ENCODE assay signal across 12 mouse cellular contexts in the genomic region with DNA sequence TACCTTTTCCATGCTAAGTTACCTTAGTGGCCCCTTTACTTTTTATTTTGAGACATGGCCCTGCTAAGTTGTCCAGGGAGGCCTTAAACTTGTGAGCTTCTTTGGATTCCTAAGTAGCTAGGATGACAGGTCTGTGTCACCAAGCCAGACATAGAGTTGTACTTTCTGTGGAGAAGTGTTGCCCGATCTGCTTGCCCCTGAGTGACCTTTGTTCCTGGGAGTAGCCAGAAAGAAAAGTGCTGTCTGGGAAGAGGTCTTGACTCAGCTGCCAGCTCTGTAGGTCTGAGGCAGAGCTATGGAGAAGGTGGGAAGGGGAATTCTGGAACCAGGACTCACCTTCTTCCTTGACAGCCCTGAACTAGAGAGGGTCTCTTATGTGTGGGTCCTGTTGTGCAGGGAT. TPM values are rescaled to one million over a fixed set of nuclear protein-coding genes. Genes with fewer than 3 reads are reported as not detected.
DNase-seq lines count a peak whose midpoint lies in the region; ATAC-seq lines count a peak whose summit lies in the region.
"Had no signal": no experiment of that assay in that cellular context is flagged by ENCODE, and none has a peak within 500 bp of the region (broad histone marks: within the 10 kb centered on the region; RNA-seq: fewer than 3 reads in every experiment).

No protein-coding gene starts in this region.

- H3K4me2 ChIP-seq in forebrain, embryonic 16.5 days (ENCODE audit: low read length): no peak overlapping the region
- no peak overlapping the region for H3K4me2 ChIP-seq in kidney, embryonic 14.5 days (replicated peaks; ENCODE audit: low read depth, low read length)
- H3K4me2 ChIP-seq in neural tube, embryonic 13.5 days: no peak overlapping the region
- H3K4me2 ChIP-seq in stomach, embryonic 16.5 days (ENCODE audit: low read depth, low read length): no peak overlapping the region

- no peak for DNase-seq in forebrain, embryonic 10.5 days (ENCODE audit: extremely low spot score, low spot score)
- peak; percentile 47 for DNase-seq in kidney, adult 11 months
- DNase-seq in neural tube, embryonic 10.5 days (ENCODE audit: extremely low spot score, low spot score): no peak
- no peak for DNase-seq in adipocyte (ENCODE audit: low spot score)

- 0 out of 2 replicates have a peak overlapping the region, but pooled peaks have one; percentile 40 for H3K27ac ChIP-seq in forebrain, embryonic 10.5 days
- no peak overlapping the region for H3K27ac ChIP-seq in forebrain, embryonic 16.5 days (ENCODE audit: low read length)
- H3K27ac ChIP-seq in kidney, embryonic 14.5 days (ENCODE audit: low read depth, low read length): no peak overlapping the region
- no peak overlapping the region for H3K27ac ChIP-seq in neural tube, embryonic 13.5 days (replicated peaks)
- no peak overlapping the region for H3K27ac ChIP-seq in stomach, embryonic 16.5 days (ENCODE audit: low read length)

- no peak for ATAC-seq in forebrain, embryonic 16.5 days
- ATAC-seq in kidney, embryonic 14.5 days (ENCODE audit: low FRiP score, low TSS enrichment): no peak
- no peak for ATAC-seq in neural tube, embryonic 13.5 days (ENCODE audit: low read depth)
- no peak for ATAC-seq in stomach, embryonic 16.5 days (ENCODE audit: insufficient read depth, low FRiP score)
- ATAC-seq: activated CD4-positive, CD25-positive, alpha-beta regulatory T cell, adult 4 months had no signal

- WGBS in forebrain, embryonic 10.5 days: 69% methylated on average over 1 of the region's 1 CpGs
- 59% methylated on average over 1 of the region's 1 CpGs for WGBS in forebrain, embryonic 16.5 days
- WGBS in kidney, embryonic 14.5 days: 13% methylated on average over 1 of the region's 1 CpGs
- 46% methylated on average over 1 of the region's 1 CpGs for WGBS in neural tube, embryonic 13.5 days
- 29% methylated on average over 1 of the region's 1 CpGs for WGBS in stomach, embryonic 16.5 days

- H3K4me1 ChIP-seq in forebrain, embryonic 10.5 days: peaks cover 70% of the 10 kb centered on the region
- H3K4me1 ChIP-seq in forebrain, embryonic 16.5 days (replicated peaks; ENCODE audit: control insufficient read depth, insufficient read depth, low read length): peaks cover 47% of the 10 kb centered on the region
- peaks cover 36% of the 10 kb centered on the region for H3K4me1 ChIP-seq in kidney, embryonic 14.5 days (ENCODE audit: control insufficient read depth, insufficient read depth, low read length)
- H3K4me1 ChIP-seq in neural tube, embryonic 13.5 days (replicated peaks): peaks cover 77% of the 10 kb centered on the region
- peaks cover 38% of the 10 kb centered on the region for H3K4me1 ChIP-seq in stomach, embryonic 16.5 days (ENCODE audit: control insufficient read depth, insufficient read depth, low read length)

- peaks cover 6% of the 10 kb centered on the region for H3K36me3 ChIP-seq in forebrain, embryonic 10.5 days (replicated peaks)
- no peaks in the 10 kb centered on the region for H3K36me3 ChIP-seq in forebrain, embryonic 16.5 days (ENCODE audit: control insufficient read depth, insufficient read depth)
- H3K36me3 ChIP-seq in kidney, embryonic 14.5 days (ENCODE audit: control insufficient read depth, insufficient read depth, low read length): no peaks in the 10 kb centered on the region
- H3K36me3 ChIP-seq in neural tube, embryonic 13.5 days: 0 out of 2 replicates have a peak, but pooled peaks cover under 1% of the 10 kb centered on the region
- no peaks in the 10 kb centered on the region for H3K36me3 ChIP-seq in stomach, embryonic 16.5 days (ENCODE audit: control insufficient read depth, insufficient read depth, low read length)
- H3K36me3 ChIP-seq: lung, embryonic 15.5 days had no signal

- no peak overlapping the region for H3K4me3 ChIP-seq in forebrain, embryonic 10.5 days
- no peak overlapping the region for H3K4me3 ChIP-seq in forebrain, embryonic 16.5 days (replicated peaks; ENCODE audit: low read length)
- no peak overlapping the region for H3K4me3 ChIP-seq in kidney, embryonic 14.5 days (ENCODE audit: low read length)
- no peak overlapping the region for H3K4me3 ChIP-seq in neural tube, embryonic 13.5 days
- H3K4me3 ChIP-seq in stomach, embryonic 16.5 days (replicated peaks; ENCODE audit: low read length): no peak overlapping the region
- H3K4me3 ChIP-seq: lung, embryonic 15.5 days had no signal

- H3K9me3 ChIP-seq in forebrain, embryonic 10.5 days: no peaks in the 10 kb centered on the region
- no peaks in the 10 kb centered on the region for H3K9me3 ChIP-seq in forebrain, embryonic 16.5 days (ENCODE audit: control insufficient read depth, low read length)
- H3K9me3 ChIP-seq in kidney, embryonic 14.5 days (ENCODE audit: control insufficient read depth, low read length): no peaks in the 10 kb centered on the region
- no peaks in the 10 kb centered on the region for H3K9me3 ChIP-seq in neural tube, embryonic 13.5 days
- H3K9me3 ChIP-seq in stomach, embryonic 16.5 days (replicated peaks; ENCODE audit: control insufficient read depth, low read length): no peaks in the 10 kb centered on the region
- H3K9me3 ChIP-seq: lung, embryonic 15.5 days had no signal

- H3K27me3 ChIP-seq in forebrain, embryonic 10.5 days (ENCODE audit: poor library complexity, severe bottlenecking): no peaks in the 10 kb centered on the region
- no peaks in the 10 kb centered on the region for H3K27me3 ChIP-seq in forebrain, embryonic 16.5 days (replicated peaks; ENCODE audit: control insufficient read depth, insufficient read depth, low read length)
- no peaks in the 10 kb centered on the region for H3K27me3 ChIP-seq in kidney, embryonic 14.5 days (ENCODE audit: control insufficient read depth, insufficient read depth, low read length)
- H3K27me3 ChIP-seq in neural tube, embryonic 13.5 days: no peaks in the 10 kb centered on the region
- H3K27me3 ChIP-seq in stomach, embryonic 16.5 days (ENCODE audit: control insufficient read depth, insufficient read depth, low read length): no peaks in the 10 kb centered on the region
- H3K27me3 ChIP-seq: lung, embryonic 15.5 days had no signal

- H3K9ac ChIP-seq in forebrain, embryonic 16.5 days (replicated peaks; ENCODE audit: low read depth, low read length): no peak overlapping the region
- H3K9ac ChIP-seq in kidney, embryonic 14.5 days (ENCODE audit: low read depth, low read length): no peak overlapping the region; the same call in 1 of the 2 replicates
- H3K9ac ChIP-seq in neural tube, embryonic 13.5 days: 0 out of 2 replicates have a peak overlapping the region, but pooled peaks have one; percentile 31
- H3K9ac ChIP-seq in stomach, embryonic 16.5 days (ENCODE audit: low read length): peak overlapping the region; percentile 2; the same call in 1 of the 2 replicates
- H3K9ac ChIP-seq: lung, embryonic 15.5 days had no signal

RNA-seq across cellular contexts. Expression of a gene that starts 2.5 kb away (rescaled TPM):
- polyA plus RNA-seq in forebrain, embryonic 10.5 days (2016; fragmentation: Nextera tagmentation; extraction: Ambion mirVana): 8.4 and 8.5 TPM in 2 replicates
- polyA plus RNA-seq in forebrain, embryonic 16.5 days (2015; fragmentation: Nextera tagmentation; extraction: Ambion mirVana): 8.7 and 11.3 TPM in 2 replicates
- 10.4 and 13.7 TPM in 2 replicates for polyA plus RNA-seq in kidney, embryonic 14.5 days (2014; fragmentation: Nextera tagmentation; extraction: Ambion mirVana)
- 8.1 and 8.2 TPM in 2 replicates for polyA plus RNA-seq in neural tube, embryonic 13.5 days (2015; fragmentation: Nextera tagmentation; extraction: Ambion mirVana)
- 6.1 and 6.3 TPM in 2 replicates for polyA plus RNA-seq in stomach, embryonic 16.5 days (2015; fragmentation: Nextera tagmentation; extraction: Ambion mirVana)

RNA-seq across cellular contexts. Expression of a gene that starts 4.2 kb away (rescaled TPM):
- 1.0 and 1.5 TPM in 2 replicates for polyA plus RNA-seq in forebrain, embryonic 10.5 days (2016; fragmentation: Nextera tagmentation; extraction: Ambion mirVana)
- polyA plus RNA-seq in forebrain, embryonic 16.5 days (2015; fragmentation: Nextera tagmentation; extraction: Ambion mirVana): 1.0 and 1.1 TPM in 2 replicates
- polyA plus RNA-seq in kidney, embryonic 14.5 days (2014; fragmentation: Nextera tagmentation; extraction: Ambion mirVana): 1.2 and 2.2 TPM in 2 replicates
- 1.9 and 2.2 TPM in 2 replicates for polyA plus RNA-seq in neural tube, embryonic 13.5 days (2015; fragmentation: Nextera tagmentation; extraction: Ambion mirVana)
- 1.4 and 1.5 TPM in 2 replicates for polyA plus RNA-seq in stomach, embryonic 16.5 days (2015; fragmentation: Nextera tagmentation; extraction: Ambion mirVana)

RNA-seq across cellular contexts. Expression of a gene that starts 24.4 kb away (rescaled TPM):
- polyA plus RNA-seq in forebrain, embryonic 10.5 days (2016; fragmentation: Nextera tagmentation; extraction: Ambion mirVana): not detected in 2 replicates
- not detected in 2 replicates for polyA plus RNA-seq in forebrain, embryonic 16.5 days (2015; fragmentation: Nextera tagmentation; extraction: Ambion mirVana)
- 0.33 TPM in 1 of 2 replicates, not detected in the other for polyA plus RNA-seq in kidney, embryonic 14.5 days (2014; fragmentation: Nextera tagmentation; extraction: Ambion mirVana)
- polyA plus RNA-seq in neural tube, embryonic 13.5 days (2015; fragmentation: Nextera tagmentation; extraction: Ambion mirVana): not detected in 2 replicates
- polyA plus RNA-seq in stomach, embryonic 16.5 days (2015; fragmentation: Nextera tagmentation; extraction: Ambion mirVana): 0.22 TPM in 1 of 2 replicates, not detected in the other
- polyA plus RNA-seq: forebrain, embryonic 11.5 days; heart, embryonic 14.5 days; lung, embryonic 15.5 days had no signal

RNA-seq across cellular contexts. Expression of a gene that starts 26.8 kb away (rescaled TPM):
- polyA plus RNA-seq in forebrain, embryonic 10.5 days (2016; fragmentation: Nextera tagmentation; extraction: Ambion mirVana): 0.12 and 0.30 TPM in 2 replicates
- polyA plus RNA-seq in forebrain, embryonic 16.5 days (2015; fragmentation: Nextera tagmentation; extraction: Ambion mirVana): 0.65 and 0.79 TPM in 2 replicates
- polyA plus RNA-seq in kidney, embryonic 14.5 days (2014; fragmentation: Nextera tagmentation; extraction: Ambion mirVana): 1.4 and 1.6 TPM in 2 replicates
- 0.43 and 0.56 TPM in 2 replicates for polyA plus RNA-seq in neural tube, embryonic 13.5 days (2015; fragmentation: Nextera tagmentation; extraction: Ambion mirVana)
- 1.3 and 1.5 TPM in 2 replicates for polyA plus RNA-seq in stomach, embryonic 16.5 days (2015; fragmentation: Nextera tagmentation; extraction: Ambion mirVana)

RNA-seq across cellular contexts. Expression of a gene that starts 35.4 kb away (rescaled TPM):
- polyA plus RNA-seq in forebrain, embryonic 10.5 days (2016; fragmentation: Nextera tagmentation; extraction: Ambion mirVana): 17.0 and 18.5 TPM in 2 replicates
- polyA plus RNA-seq in forebrain, embryonic 16.5 days (2015; fragmentation: Nextera tagmentation; extraction: Ambion mirVana): 16.0 and 20.6 TPM in 2 replicates
- 10.4 and 18.3 TPM in 2 replicates for polyA plus RNA-seq in kidney, embryonic 14.5 days (2014; fragmentation: Nextera tagmentation; extraction: Ambion mirVana)
- 16.5 and 16.8 TPM in 2 replicates for polyA plus RNA-seq in neural tube, embryonic 13.5 days (2015; fragmentation: Nextera tagmentation; extraction: Ambion mirVana)
- 6.4 and 7.5 TPM in 2 replicates for polyA plus RNA-seq in stomach, embryonic 16.5 days (2015; fragmentation: Nextera tagmentation; extraction: Ambion mirVana)

Comparison
In these comparisons a context has a peak if more than half of its experiments do, and no peak if none do; other contexts are left out.
1. H3K9ac ChIP-seq: peak in neural tube, embryonic 13.5 days (single experiment) and stomach, embryonic 16.5 days (single experiment); none in forebrain, embryonic 16.5 days (single experiment) and kidney, embryonic 14.5 days (single experiment).